Mouse (Mus musculus) kidney, adult 11 months (tissue): ENCODE data around the gene Tmem106c.

Experiments used
- DNase-seq: peaks from one replicate; pipeline ENCODE4 v3.0.0; 2022

Gene Tmem106c

GRCm38 (mm10) chr15:97963989-97964835 is at the start of gene Tmem106c:
Gene Tmem106c, plus strand, starts transcription at chr15:97964200.
- peak; percentile 86 for DNase-seq

- peak; percentile 77 for DNase-seq
Measured at GRCm38 (mm10) chr15:97914331-97914747, 49.7 kb upstream of the Tmem106c start.

GRCm38 (mm10) chr15:97917994-97918393 is 46.0 kb upstream of the Tmem106c start:
- DNase-seq: no peak

- DNase-seq: no peak
Measured at GRCm38 (mm10) chr15:97919217-97919616, 44.8 kb upstream of the Tmem106c start.

GRCm38 (mm10) chr15:97920306-97920705 is 43.7 kb upstream of the Tmem106c start:
- no peak for DNase-seq

GRCm38 (mm10) chr15:97921796-97922195 is 42.2 kb upstream of the Tmem106c start:
- DNase-seq: no peak

GRCm38 (mm10) chr15:97922421-97922820 is 41.6 kb upstream of the Tmem106c start:
- DNase-seq: no peak

GRCm38 (mm10) chr15:97927018-97927417 is 37.0 kb upstream of the Tmem106c start:
- peak; percentile 73 for DNase-seq

GRCm38 (mm10) chr15:97927821-97928220 is 36.2 kb upstream of the Tmem106c start:
- DNase-seq: no peak

GRCm38 (mm10) chr15:97929259-97929824 is 34.7 kb upstream of the Tmem106c start:
- DNase-seq: no peak

- DNase-seq: peak; percentile 51
Measured at GRCm38 (mm10) chr15:97932441-97932840, 31.6 kb upstream of the Tmem106c start.

- peak; percentile 61 for DNase-seq
Measured at GRCm38 (mm10) chr15:97938580-97938979, 25.4 kb upstream of the Tmem106c start.

GRCm38 (mm10) chr15:97940088-97940487 is 23.9 kb upstream of the Tmem106c start:
- DNase-seq: no peak

- DNase-seq: no peak
Measured at GRCm38 (mm10) chr15:97941306-97941705, 22.7 kb upstream of the Tmem106c start.

- DNase-seq: no peak
Measured at GRCm38 (mm10) chr15:97942538-97942937, 21.5 kb upstream of the Tmem106c start.

GRCm38 (mm10) chr15:97943356-97943755 is 20.6 kb upstream of the Tmem106c start:
- DNase-seq: peak; percentile 93

- peak; percentile 75 for DNase-seq
Measured at GRCm38 (mm10) chr15:97944919-97945574, 19.0 kb upstream of the Tmem106c start.

GRCm38 (mm10) chr15:97945656-97946315 is 18.2 kb upstream of the Tmem106c start:
- peak; percentile 76 for DNase-seq

GRCm38 (mm10) chr15:97948720-97949119 is 15.3 kb upstream of the Tmem106c start:
- no peak for DNase-seq

GRCm38 (mm10) chr15:97949706-97950105 is 14.3 kb upstream of the Tmem106c start:
- no peak for DNase-seq

- DNase-seq: no peak
Measured at GRCm38 (mm10) chr15:97950240-97950639, 13.8 kb upstream of the Tmem106c start.

- peak; percentile 62 for DNase-seq
Measured at GRCm38 (mm10) chr15:97952137-97952888, 11.7 kb upstream of the Tmem106c start.

GRCm38 (mm10) chr15:97952889-97953189 is 11.2 kb upstream of the Tmem106c start:
- peak; percentile 56 for DNase-seq
